Mouse (Mus musculus): ENCODE results near the gene Palm2.

GRCm38 (mm10) chr4:57675387-57675786, 241.3 kb downstream of the Palm2 start:
- TF ChIP-seq FLI1 (IDR thresholded peaks at IDR 0.05; ENCODE audit: low read length) (no peak), GATA1 (IDR thresholded peaks at IDR 0.05; ENCODE audit: borderline replicate concordance, low read length) (no peak)
